Mouse (Mus musculus) heart, embryonic 12.5 days (tissue): Measurements from ENCODE around the gene Prkacb. TPM values are rescaled to one million over a fixed set of nuclear protein-coding genes. Genes with fewer than 3 reads are reported as not detected.
A peak's percentile ranks its signal among the peaks of the same experiment; 100 is the strongest.

ENCODE experiments used
- ATAC-seq: fragments of 200-750 bp; cut with Nextera tagmentation; 2 replicates; pipeline ENCODE4 v1.8.0; 2017; ENCODE audit warnings: moderate TSS enrichment, moderate library complexity; ENCODE audit not compliant: insufficient number of reproducible peaks, low FRiP score
- H3K27ac ChIP-seq: fragments of 300-500 bp; sonication (generic); 2 replicates; pipeline ENCODE4 v1.5.1; 2016; ENCODE audit warnings: mild to moderate bottlenecking, moderate library complexity; ENCODE audit not compliant: poor library complexity, severe bottlenecking
- H3K27me3 ChIP-seq: fragments of 300-500 bp; sonication (generic); replicated peaks from 2 replicates; pipeline ENCODE4 v1.6.1; 2016; ENCODE audit warnings: mild to moderate bottlenecking, moderate library complexity
- H3K36me3 ChIP-seq: fragments of 300-500 bp; sonication (generic); 2 replicates; pipeline ENCODE4 v1.6.1; 2016; ENCODE audit warnings: mild to moderate bottlenecking, moderate library complexity
- H3K4me1 ChIP-seq: fragments of 300-500 bp; sonication (generic); replicated peaks from 2 replicates; pipeline ENCODE4 v1.6.1; 2016; ENCODE audit warnings: mild to moderate bottlenecking
- H3K4me2 ChIP-seq: fragments of 300-500 bp; sonication (generic); 2 replicates; pipeline ENCODE4 v1.6.1; 2016; ENCODE audit warnings: mild to moderate bottlenecking, moderate library complexity
- H3K4me3 ChIP-seq: fragments of 300-500 bp; sonication (generic); 2 replicates; pipeline ENCODE4 v1.5.1; 2016; ENCODE audit warnings: mild to moderate bottlenecking
- H3K9ac ChIP-seq: fragments of 300-500 bp; sonication (generic); 2 replicates; pipeline ENCODE4 v1.6.1; 2016; ENCODE audit warnings: mild to moderate bottlenecking, moderate library complexity
- H3K9me3 ChIP-seq: fragments of 300-500 bp; sonication (generic); replicated peaks from 2 replicates; pipeline ENCODE4 v1.6.1; 2016; ENCODE audit warnings: mild to moderate bottlenecking, moderate library complexity
- WGBS: fragments of 180-500 bp; shearing (Covaris S2); methylation state at CpG from one replicate; pipeline ENCODE4 v1.1.7; 2016; 5-methylcytosine and 5-hydroxymethylcytosine counted together
- polyA plus RNA-seq: library from polyadenylated mRNA; unstranded; fragments of >200 nt; fragmentation: Nextera tagmentation; extraction: Ambion mirVana; gene quantifications from 2 replicates; pipeline ENCODE4 v1.2.1, GENCODE M21; 2016

Gene Prkacb
- polyA plus RNA-seq, 1 experiment from 2014 or later, result 64.8 TPM

- WGBS, result 73% methylated on average over 8 of the region's 8 CpGs
These were observed 126.4 kb downstream of the Prkacb start for GRCm38 (mm10) chr3:146686428-146686827.

GRCm38 (mm10) chr3:146684811-146685675 lies 127.7 kb downstream of the Prkacb start, which contains the start of gene Samd13:
Gene Samd13 (minus strand): TSS chr3:146685592.
- H3K9ac ChIP-seq, result peak within 1 kb of the TSS; percentile 80
- ATAC-seq, result peak; percentile 77
- H3K27ac ChIP-seq, result peak within 1 kb of the TSS; percentile 26; the same call in 1 of the 2 replicates
- no peaks in the 10 kb centered on the region for H3K9me3 ChIP-seq
- H3K4me3 ChIP-seq, result peak within 1 kb of the TSS; percentile 61
- H3K36me3 ChIP-seq, result no peaks in the 10 kb centered on the region
- no peaks in the 10 kb centered on the region for H3K27me3 ChIP-seq
- 2% methylated on average over 50 of the region's 50 CpGs for WGBS
- H3K4me2 ChIP-seq, result peak within 1 kb of the TSS; percentile 96
- peaks cover 54% of the 10 kb centered on the region for H3K4me1 ChIP-seq

More at GRCm38 (mm10) chr3:146686428-146686827, 126.4 kb downstream of the Prkacb start:
- no peaks in the 10 kb centered on the region for H3K36me3 ChIP-seq
- no peak overlapping the region for H3K4me2 ChIP-seq
- no peak overlapping the region for H3K4me3 ChIP-seq
- H3K27me3 ChIP-seq, result no peaks in the 10 kb centered on the region
- H3K27ac ChIP-seq, result no peak overlapping the region
- H3K9me3 ChIP-seq, result no peaks in the 10 kb centered on the region
- H3K4me1 ChIP-seq, result peaks cover 54% of the 10 kb centered on the region
- ATAC-seq, result no peak
- H3K9ac ChIP-seq, result no peak overlapping the region

GRCm38 (mm10) chr3:146683095-146683494 lies 129.7 kb downstream of the Prkacb start:
- no peaks in the 10 kb centered on the region for H3K36me3 ChIP-seq
- H3K4me3 ChIP-seq, result no peak overlapping the region
- ATAC-seq, result no peak
- H3K9ac ChIP-seq, result 0 out of 2 replicates have a peak overlapping the region, but pooled peaks have one; percentile 66
- peak overlapping the region; percentile 86 for H3K27ac ChIP-seq
- H3K4me2 ChIP-seq, result 0 out of 2 replicates have a peak overlapping the region, but pooled peaks have one; percentile 61
- H3K9me3 ChIP-seq, result no peaks in the 10 kb centered on the region
- H3K4me1 ChIP-seq, result peaks cover 50% of the 10 kb centered on the region
- 61% methylated on average over 2 of the region's 2 CpGs for WGBS
- no peaks in the 10 kb centered on the region for H3K27me3 ChIP-seq

- peak overlapping the region; percentile 61 for H3K4me2 ChIP-seq
- H3K9ac ChIP-seq, result peak overlapping the region; percentile 66
- H3K36me3 ChIP-seq, result no peaks in the 10 kb centered on the region
- no peaks in the 10 kb centered on the region for H3K27me3 ChIP-seq
- peak overlapping the region; percentile 26 for H3K4me3 ChIP-seq
- H3K4me1 ChIP-seq, result peaks cover 41% of the 10 kb centered on the region
- peak; percentile 41; the same call in 1 of the 2 replicates for ATAC-seq
- peak overlapping the region; percentile 86 for H3K27ac ChIP-seq
- no peaks in the 10 kb centered on the region for H3K9me3 ChIP-seq
- WGBS, result 44% methylated on average over 13 of the region's 13 CpGs
These were observed 130.6 kb downstream of the Prkacb start for GRCm38 (mm10) chr3:146682140-146682651.

GRCm38 (mm10) chr3:146681696-146682095 lies 131.1 kb downstream of the Prkacb start:
- no peaks in the 10 kb centered on the region for H3K36me3 ChIP-seq
- peak overlapping the region; percentile 61 for H3K4me2 ChIP-seq
- peaks cover 38% of the 10 kb centered on the region for H3K4me1 ChIP-seq
- no peak for ATAC-seq
- no peaks in the 10 kb centered on the region for H3K27me3 ChIP-seq
- no peaks in the 10 kb centered on the region for H3K9me3 ChIP-seq
- no peak overlapping the region for H3K4me3 ChIP-seq
- H3K9ac ChIP-seq, result no peak overlapping the region
- WGBS, result 62% methylated on average over 8 of the region's 8 CpGs
- no peak overlapping the region for H3K27ac ChIP-seq

- no peak overlapping the region for H3K4me2 ChIP-seq
- H3K36me3 ChIP-seq, result no peaks in the 10 kb centered on the region
- H3K27me3 ChIP-seq, result no peaks in the 10 kb centered on the region
- H3K27ac ChIP-seq, result no peak overlapping the region
- H3K4me1 ChIP-seq, result peaks cover 28% of the 10 kb centered on the region
- H3K9ac ChIP-seq, result no peak overlapping the region
- H3K4me3 ChIP-seq, result no peak overlapping the region
- 93% methylated on average over 13 of the region's 13 CpGs for WGBS
- no peak for ATAC-seq
- H3K9me3 ChIP-seq, result no peaks in the 10 kb centered on the region
These were observed 132.2 kb downstream of the Prkacb start for GRCm38 (mm10) chr3:146680625-146681024.

GRCm38 (mm10) chr3:146679646-146680045 lies 133.1 kb downstream of the Prkacb start:
- Histone ChIP-seq H3K9ac (no peak overlapping the region), H3K9me3 (no peaks in the 10 kb centered on the region), H3K4me3 (no peak overlapping the region), H3K27me3 (no peaks in the 10 kb centered on the region), H3K4me1 (peaks cover 24% of the 10 kb centered on the region), H3K4me2 (no peak overlapping the region), H3K36me3 (no peaks in the 10 kb centered on the region), H3K27ac (no peak overlapping the region)
- no peak for ATAC-seq
- 89% methylated on average over 16 of the region's 16 CpGs for WGBS

Other genes starting within 250 kb of the Prkacb start
- 0.08 TPM in 1 of 2 replicates, not detected in the other for gene Uox, start 242.6 kb downstream of the Prkacb start, polyA plus RNA-seq
- gene Dnase2b, start 197.4 kb downstream of the Prkacb start, polyA plus RNA-seq, result not detected in 2 replicates
- not detected in 2 replicates for gene 4930503B20Rik, start 161.7 kb downstream of the Prkacb start, polyA plus RNA-seq
- gene Samd13, start 127.4 kb downstream of the Prkacb start, polyA plus RNA-seq, result 2.0 and 2.1 TPM in 2 replicates
- gene Ttll7, start 39.4 kb upstream of the Prkacb start, polyA plus RNA-seq, result 2.5 and 3.4 TPM in 2 replicates